Mouse (Mus musculus) heart, embryonic 15.5 days (tissue): Measurements from ENCODE around the gene Rrnad1. TPM values are rescaled to one million over a fixed set of nuclear protein-coding genes. Genes with fewer than 3 reads are reported as not detected.

ENCODE experiments used
- ATAC-seq: fragments of 200-750 bp; cut with Nextera tagmentation; replicated peaks from 2 replicates; pipeline ENCODE4 v1.8.0; 2017; ENCODE audit warnings: low read depth, moderate TSS enrichment; ENCODE audit not compliant: insufficient number of reproducible peaks, insufficient read depth, low FRiP score
- H3K27ac ChIP-seq: fragments of 300-500 bp; sonication (generic); 2 replicates; pipeline ENCODE4 v1.5.1; 2015; ENCODE audit warnings: mild to moderate bottlenecking, inconsistent platforms
- H3K27me3 ChIP-seq: fragments of 300-500 bp; sonication (generic); 2 replicates; pipeline ENCODE4 v1.6.1; 2015; ENCODE audit warnings: inconsistent platforms
- H3K36me3 ChIP-seq: fragments of 300-500 bp; sonication (generic); 2 replicates; pipeline ENCODE4 v1.6.1; 2015; ENCODE audit warnings: mild to moderate bottlenecking, inconsistent platforms
- H3K4me1 ChIP-seq: fragments of 300-500 bp; sonication (generic); replicated peaks from 2 replicates; pipeline ENCODE4 v1.6.1; 2015; ENCODE audit warnings: inconsistent platforms
- H3K4me2 ChIP-seq: fragments of 300-500 bp; sonication (generic); 2 replicates; pipeline ENCODE4 v1.6.1; 2015; ENCODE audit warnings: inconsistent platforms, mild to moderate bottlenecking, moderate library complexity
- H3K4me3 ChIP-seq: fragments of 300-500 bp; sonication (generic); 2 replicates; pipeline ENCODE4 v1.5.1; 2015; ENCODE audit warnings: mild to moderate bottlenecking, inconsistent platforms
- H3K9ac ChIP-seq: fragments of 300-500 bp; sonication (generic); 2 replicates; pipeline ENCODE4 v1.6.1; 2015; ENCODE audit warnings: mild to moderate bottlenecking, inconsistent platforms
- H3K9me3 ChIP-seq: fragments of 300-500 bp; sonication (generic); replicated peaks from 2 replicates; pipeline ENCODE4 v1.6.1; 2016; ENCODE audit warnings: inconsistent platforms
- WGBS: fragments of 180-500 bp; shearing (Covaris S2); methylation state at CpG from one replicate; pipeline ENCODE4 v1.1.7; 2015; ENCODE audit warnings: mixed read lengths; 5-methylcytosine and 5-hydroxymethylcytosine counted together
- polyA plus RNA-seq: library from polyadenylated mRNA; unstranded; fragments of >200 nt; fragmentation: Nextera tagmentation; extraction: Ambion mirVana; gene quantifications from 2 replicates; pipeline ENCODE4 v1.2.1, GENCODE M21; 2015

Gene Rrnad1
- polyA plus RNA-seq, 1 experiment from 2014 or later: 12.2 TPM

GRCm38 (mm10) chr3:87948378-87949265 is 18.1 kb upstream of the Rrnad1 start, which contains the start of gene Crabp2:
Gene Crabp2, plus strand, starts transcription at chr3:87948666.
- no peak within 1 kb of the TSS for H3K27ac ChIP-seq
- no peaks in the 10 kb centered on the region for H3K9me3 ChIP-seq
- H3K36me3 ChIP-seq: no peaks in the 10 kb centered on the region
- H3K9ac ChIP-seq: peak within 1 kb of the TSS; percentile 41
- peak within 1 kb of the TSS; percentile 64 for H3K4me2 ChIP-seq
- peaks cover 80% of the 10 kb centered on the region for H3K27me3 ChIP-seq
- peak within 1 kb of the TSS; percentile 39 for H3K4me3 ChIP-seq
- 5% methylated on average over 35 of the region's 35 CpGs for WGBS
- ATAC-seq: no peak
- peaks cover 50% of the 10 kb centered on the region for H3K4me1 ChIP-seq

GRCm38 (mm10) chr3:87947811-87948199 is 17.3 kb upstream of the Rrnad1 start:
- H3K9me3 ChIP-seq: no peaks in the 10 kb centered on the region
- H3K9ac ChIP-seq: peak overlapping the region; percentile 41
- no peak for ATAC-seq
- H3K4me3 ChIP-seq: peak overlapping the region; percentile 39
- H3K27me3 ChIP-seq: peaks cover 74% of the 10 kb centered on the region
- peak overlapping the region; percentile 64 for H3K4me2 ChIP-seq
- peaks cover 48% of the 10 kb centered on the region for H3K4me1 ChIP-seq
- WGBS: 1% methylated on average over 15 of the region's 17 CpGs
- no peak overlapping the region for H3K27ac ChIP-seq
- H3K36me3 ChIP-seq: no peaks in the 10 kb centered on the region

- no peak for ATAC-seq
- H3K27ac ChIP-seq: no peak overlapping the region
Observed at GRCm38 (mm10) chr3:87947056-87947810, 16.7 kb upstream of the Rrnad1 start.

DNA sequence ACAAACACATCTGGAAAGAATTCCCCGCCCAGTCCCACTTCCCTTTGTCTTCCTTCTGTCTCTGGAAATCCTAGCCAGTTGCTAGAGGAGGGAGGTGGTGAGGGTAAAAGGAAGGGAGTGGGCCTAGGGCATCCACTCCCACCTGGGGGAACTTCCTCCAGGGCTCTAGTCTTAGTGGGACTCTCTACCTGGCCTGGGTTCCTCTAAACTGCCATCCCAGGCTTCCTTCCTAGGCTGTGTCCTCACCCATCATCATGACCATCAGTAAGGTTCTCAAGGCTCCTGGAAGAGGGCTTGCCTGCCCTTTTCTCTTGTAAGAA is 16.0 kb upstream of the Rrnad1 start:
- no peak overlapping the region for H3K4me3 ChIP-seq
- peaks cover 62% of the 10 kb centered on the region for H3K27me3 ChIP-seq
- H3K27ac ChIP-seq: no peak overlapping the region
- ATAC-seq: no peak
- H3K4me1 ChIP-seq: peaks cover 36% of the 10 kb centered on the region
- 20% methylated on average over 1 of the region's 1 CpGs for WGBS
- H3K9me3 ChIP-seq: no peaks in the 10 kb centered on the region
- H3K9ac ChIP-seq: no peak overlapping the region
- no peak overlapping the region for H3K4me2 ChIP-seq
- peaks cover 8% of the 10 kb centered on the region for H3K36me3 ChIP-seq

More at GRCm38 (mm10) chr3:87947056-87947810, 16.7 kb upstream of the Rrnad1 start:
- peaks cover 69% of the 10 kb centered on the region for H3K27me3 ChIP-seq
- WGBS: 7% methylated on average over 26 of the region's 26 CpGs
- peaks cover 42% of the 10 kb centered on the region for H3K4me1 ChIP-seq
- H3K36me3 ChIP-seq: 0 out of 2 replicates have a peak, but pooled peaks cover 4% of the 10 kb centered on the region
- peak overlapping the region; percentile 64 for H3K4me2 ChIP-seq
- peak overlapping the region; percentile 41 for H3K9ac ChIP-seq
- H3K9me3 ChIP-seq: no peaks in the 10 kb centered on the region
- peak overlapping the region; percentile 39 for H3K4me3 ChIP-seq

DNA sequence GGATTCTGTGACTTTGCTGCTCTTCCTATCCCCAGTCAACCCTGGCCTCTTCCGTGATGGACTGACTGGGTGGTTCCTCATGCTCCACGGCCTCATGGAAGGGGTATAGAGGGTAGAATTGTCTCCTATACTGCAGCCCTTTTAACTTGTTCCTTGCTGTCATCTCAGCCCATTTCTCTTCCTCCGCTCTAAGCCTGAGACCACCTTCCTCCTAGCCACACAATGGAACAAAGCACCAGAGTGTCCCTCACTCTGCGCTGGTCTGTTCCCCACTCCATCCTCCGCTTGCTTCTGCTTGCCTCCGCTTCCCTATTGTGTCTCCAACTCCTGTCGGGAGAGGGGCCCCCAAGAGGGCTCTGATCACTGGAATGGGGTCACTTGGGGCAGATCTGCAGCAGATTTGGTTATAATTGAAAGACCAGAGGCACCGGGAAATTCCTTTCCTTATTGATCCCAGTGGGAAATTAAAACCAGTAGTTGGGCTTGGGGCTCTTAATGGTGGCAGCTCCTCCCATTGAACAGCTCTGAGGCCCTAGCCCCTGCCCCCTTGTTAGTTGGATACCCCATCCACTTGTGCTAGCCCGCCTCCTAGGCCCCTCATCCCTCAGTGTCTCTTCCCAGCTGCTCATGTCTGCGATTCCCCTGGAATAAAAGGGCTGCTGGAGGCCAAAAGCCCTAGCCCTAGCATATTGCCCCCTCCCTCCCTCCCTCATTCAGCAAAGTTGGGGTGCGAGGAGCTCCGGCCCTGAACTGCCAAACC is 15.4 kb upstream of the Rrnad1 start:
- H3K27ac ChIP-seq: no peak overlapping the region
- H3K4me2 ChIP-seq: no peak overlapping the region
- no peak for ATAC-seq
- peaks cover 57% of the 10 kb centered on the region for H3K27me3 ChIP-seq
- no peaks in the 10 kb centered on the region for H3K9me3 ChIP-seq
- peaks cover 14% of the 10 kb centered on the region for H3K36me3 ChIP-seq
- no peak overlapping the region for H3K4me3 ChIP-seq
- WGBS: 42% methylated on average over 12 of the region's 12 CpGs
- H3K4me1 ChIP-seq: peaks cover 36% of the 10 kb centered on the region
- no peak overlapping the region for H3K9ac ChIP-seq

DNA sequence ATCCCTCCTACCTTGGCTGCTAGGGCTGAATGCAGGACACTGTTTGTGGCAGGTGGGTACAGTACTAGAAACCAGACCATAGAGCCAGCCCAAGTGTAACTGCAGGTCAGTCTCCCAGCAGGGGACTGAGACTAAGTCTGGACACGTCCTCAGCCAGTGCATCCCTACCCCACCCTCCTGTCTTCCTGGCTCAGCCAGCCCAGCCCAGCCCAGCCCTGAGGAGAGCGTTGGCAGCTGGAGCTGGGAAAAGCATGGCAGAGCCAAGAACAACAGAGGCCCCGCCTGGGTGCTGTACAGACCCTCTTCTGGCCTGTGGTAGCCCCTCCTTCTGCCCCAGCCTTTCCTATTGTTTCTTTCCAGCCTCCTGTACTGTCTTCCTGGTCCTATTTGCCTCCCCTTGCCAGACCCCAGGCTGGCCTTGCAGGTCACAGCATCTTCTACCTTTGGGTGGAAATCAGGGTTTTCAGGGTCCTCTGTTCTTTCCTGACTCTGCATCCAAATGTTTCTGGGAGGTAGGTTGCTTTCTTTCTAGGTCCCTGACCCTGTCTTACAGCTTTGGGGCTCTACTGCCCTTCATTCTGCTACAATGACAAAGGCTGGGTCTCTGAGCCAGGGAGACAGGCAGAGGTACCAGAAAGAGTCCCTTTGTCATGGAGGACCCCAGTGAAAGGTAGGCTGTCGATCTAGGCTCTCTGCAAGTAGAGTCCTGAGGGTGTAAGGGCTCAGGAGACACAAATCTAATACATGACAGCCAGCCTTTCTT is 14.5 kb upstream of the Rrnad1 start:
- H3K4me2 ChIP-seq: no peak overlapping the region
- WGBS: 29% methylated on average over 4 of the region's 4 CpGs
- H3K9me3 ChIP-seq: no peaks in the 10 kb centered on the region
- peak; percentile 79 for ATAC-seq
- H3K27ac ChIP-seq: peak overlapping the region; percentile 17; the same call in 1 of the 2 replicates
- peaks cover 22% of the 10 kb centered on the region for H3K36me3 ChIP-seq
- peaks cover 48% of the 10 kb centered on the region for H3K27me3 ChIP-seq
- H3K9ac ChIP-seq: no peak overlapping the region
- H3K4me3 ChIP-seq: no peak overlapping the region
- H3K4me1 ChIP-seq: peaks cover 36% of the 10 kb centered on the region

DNA sequence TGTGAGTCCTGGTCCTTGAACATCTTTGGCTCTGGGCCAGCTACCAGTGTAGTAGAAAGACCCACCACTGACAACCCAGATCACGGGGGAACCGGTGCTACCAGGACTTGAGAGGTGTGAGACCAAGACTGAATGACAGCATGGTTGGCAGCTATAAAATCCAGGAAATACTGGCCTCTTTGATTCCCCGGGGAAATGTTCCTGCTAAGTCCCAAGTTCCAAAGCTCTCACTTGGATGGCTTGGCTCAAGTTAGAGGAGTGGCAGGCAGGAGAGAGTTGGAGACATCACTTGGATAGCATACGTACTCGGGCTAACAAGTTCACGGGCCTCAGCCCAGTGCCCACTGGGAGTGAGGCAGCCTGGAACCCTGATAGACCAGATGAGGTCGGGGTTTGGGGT is 13.1 kb upstream of the Rrnad1 start:
- Histone ChIP-seq H3K9me3 (no peaks in the 10 kb centered on the region), H3K9ac (no peak overlapping the region)
- 69% methylated on average over 7 of the region's 7 CpGs for WGBS

DNA sequence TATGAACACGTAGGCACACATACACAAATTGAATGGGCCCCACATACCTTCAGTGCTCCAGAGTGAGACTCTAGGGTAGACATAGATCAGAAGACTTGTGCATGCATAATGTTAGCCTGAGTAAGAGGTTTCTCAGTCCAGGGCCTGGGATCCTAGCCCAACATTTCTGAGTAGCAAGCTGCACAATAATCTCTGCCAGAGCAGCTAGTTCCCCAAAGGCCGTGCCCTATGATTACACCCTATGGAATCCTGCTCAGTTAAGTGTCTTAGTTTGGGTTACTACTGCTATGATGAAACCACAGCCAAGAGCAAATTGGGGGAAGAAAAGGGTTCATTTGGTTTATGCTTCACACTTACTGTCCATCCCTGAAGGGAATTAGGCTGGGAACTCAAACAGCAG is 12.0 kb upstream of the Rrnad1 start:
- peaks cover 24% of the 10 kb centered on the region for H3K27me3 ChIP-seq
- H3K36me3 ChIP-seq: peaks cover 47% of the 10 kb centered on the region
- no peak overlapping the region for H3K9ac ChIP-seq
- H3K4me3 ChIP-seq: no peak overlapping the region
- H3K4me1 ChIP-seq: peaks cover 16% of the 10 kb centered on the region
- no peak for ATAC-seq
- no peak overlapping the region for H3K4me2 ChIP-seq
- H3K9me3 ChIP-seq: no peaks in the 10 kb centered on the region
- 90% methylated on average over 2 of the region's 2 CpGs for WGBS
- H3K27ac ChIP-seq: no peak overlapping the region

More for the DNA sequence above, 13.1 kb upstream of the Rrnad1 start:
- Histone ChIP-seq H3K27me3 (peaks cover 35% of the 10 kb centered on the region), H3K27ac (no peak overlapping the region), H3K4me3 (no peak overlapping the region), H3K4me2 (no peak overlapping the region), H3K36me3 (peaks cover 36% of the 10 kb centered on the region), H3K4me1 (peaks cover 27% of the 10 kb centered on the region)
- no peak for ATAC-seq

DNA sequence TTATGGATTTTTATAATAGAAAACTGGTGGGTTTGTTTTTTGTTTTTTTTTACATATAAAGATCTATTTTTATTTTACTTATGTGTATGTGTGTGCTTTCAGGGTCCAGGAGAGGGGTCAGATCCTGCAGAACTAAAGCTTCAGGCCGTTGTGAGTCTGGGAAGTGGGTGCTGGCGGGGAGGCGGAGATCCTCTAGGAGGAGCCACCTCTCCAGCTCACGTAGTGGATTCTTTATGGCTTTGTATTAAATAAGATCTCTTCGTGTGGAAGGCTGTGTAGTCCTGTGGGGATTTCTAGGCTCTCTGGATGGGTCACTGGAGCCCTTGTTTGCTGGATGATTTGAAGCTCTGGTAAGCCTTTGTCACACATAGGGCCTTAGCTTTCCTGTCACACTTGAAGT is 10.1 kb upstream of the Rrnad1 start:
- H3K4me2 ChIP-seq: no peak overlapping the region
- H3K27ac ChIP-seq: no peak overlapping the region
- no peak for ATAC-seq
- H3K9ac ChIP-seq: no peak overlapping the region
- H3K36me3 ChIP-seq: peaks cover 57% of the 10 kb centered on the region
- H3K4me1 ChIP-seq: peaks cover 9% of the 10 kb centered on the region; the same call in 1 of the 2 replicates
- H3K27me3 ChIP-seq: peaks cover 5% of the 10 kb centered on the region; the same call in 1 of the 2 replicates
- WGBS: 68% methylated on average over 5 of the region's 5 CpGs
- H3K4me3 ChIP-seq: no peak overlapping the region
- no peaks in the 10 kb centered on the region for H3K9me3 ChIP-seq

DNA sequence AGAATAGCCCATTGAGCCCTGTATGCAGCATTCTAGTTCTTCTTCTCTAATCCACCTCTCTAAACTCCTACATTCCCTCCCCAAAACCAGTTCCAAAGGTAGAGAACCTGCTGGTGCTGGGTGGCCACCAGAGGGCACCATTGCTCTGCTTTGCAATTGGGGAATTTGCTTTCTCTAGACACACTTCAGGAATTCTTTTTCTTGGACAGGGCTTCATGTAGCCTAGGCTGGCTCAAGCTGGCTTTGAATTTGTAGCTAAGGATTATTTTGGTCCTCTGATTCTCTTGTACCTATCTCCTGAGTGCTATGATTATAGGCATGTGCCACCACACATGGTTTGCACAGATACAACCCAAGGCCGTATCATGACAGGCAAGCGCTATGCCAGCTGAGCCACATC is 5.3 kb upstream of the Rrnad1 start:
- Histone ChIP-seq H3K9me3 (no peaks in the 10 kb centered on the region), H3K36me3 (peaks cover 70% of the 10 kb centered on the region), H3K27me3 (no peaks in the 10 kb centered on the region), H3K4me1 (peaks cover 21% of the 10 kb centered on the region), H3K9ac (no peak overlapping the region), H3K4me3 (no peak overlapping the region), H3K4me2 (no peak overlapping the region), H3K27ac (no peak overlapping the region)
- 96% methylated on average over 2 of the region's 2 CpGs for WGBS
- no peak; the same call in 1 of the 2 replicates for ATAC-seq
